Mouse (Mus musculus) liver, embryonic 16.5 days (tissue): Measurements from ENCODE around the gene Ifnz. TPM values are rescaled to one million over a fixed set of nuclear protein-coding genes. Genes with fewer than 3 reads are reported as not detected.
"Not testable (repeated sequence)": the region's sequence is repeated elsewhere in the genome, so short reads cannot be mapped to it uniquely, and the experiment has no call there.

ENCODE experiments used
- ATAC-seq: fragments of 200-750 bp; cut with Nextera tagmentation; 2 replicates; pipeline ENCODE4 v1.8.0; 2017; ENCODE audit warnings: low read depth, mild to moderate bottlenecking, moderate number of reproducible peaks, moderate library complexity
- H3K27ac ChIP-seq: fragments of 300-500 bp; sonication (generic); 2 replicates; pipeline ENCODE4 v1.5.1; 2014; ENCODE audit warnings: mild to moderate bottlenecking, low read length
- H3K27me3 ChIP-seq: fragments of 300-500 bp; sonication (generic); 2 replicates; pipeline ENCODE4 v1.6.1; 2014; ENCODE audit warnings: low read depth, low read length, mixed read lengths; ENCODE audit not compliant: control insufficient read depth, insufficient read depth
- H3K36me3 ChIP-seq: fragments of 300-500 bp; sonication (generic); 2 replicates; pipeline ENCODE4 v1.6.1; 2014; ENCODE audit warnings: mild to moderate bottlenecking; ENCODE audit not compliant: control insufficient read depth, insufficient read depth
- H3K4me1 ChIP-seq: fragments of 300-500 bp; sonication (generic); 2 replicates; pipeline ENCODE4 v1.6.1; 2014; ENCODE audit warnings: low read depth, low read length, mixed read lengths; ENCODE audit not compliant: control insufficient read depth
- H3K4me2 ChIP-seq: fragments of 300-500 bp; sonication (generic); 2 replicates; pipeline ENCODE4 v1.6.1; 2014; ENCODE audit warnings: low read depth, low read length, mixed read lengths
- H3K4me3 ChIP-seq: fragments of 300-500 bp; sonication (generic); 2 replicates; pipeline ENCODE4 v1.5.1; 2014; ENCODE audit warnings: low read depth, mild to moderate bottlenecking, low read length
- H3K9ac ChIP-seq: fragments of 300-500 bp; sonication (generic); 2 replicates; pipeline ENCODE4 v1.6.1; 2014; ENCODE audit warnings: low read depth, low read length
- H3K9me3 ChIP-seq: fragments of 300-500 bp; sonication (generic); replicated peaks from 2 replicates; pipeline ENCODE4 v1.6.1; 2016; ENCODE audit warnings: low read length; ENCODE audit not compliant: control insufficient read depth
- whole genome bisulfite sequencing: fragments of 180-500 bp; shearing (Covaris S2); extraction: QIAGEN DNeasy Blood & Tissue Kit; methylation state at CpG from one replicate; pipeline ENCODE4 v1.1.7; 2014; ENCODE audit not compliant: insufficient replicate concordance; 5-methylcytosine and 5-hydroxymethylcytosine counted together
- polyA plus RNA-seq: library from polyadenylated mRNA; unstranded; fragments of >200 nt; fragmentation: Nextera tagmentation; extraction: Ambion mirVana; gene quantifications from 2 replicates; pipeline ENCODE4 v1.2.1, GENCODE M21; 2015

Gene Ifnz
- polyA plus RNA-seq, 1 experiment from 2014 or later, result not detected

DNA sequence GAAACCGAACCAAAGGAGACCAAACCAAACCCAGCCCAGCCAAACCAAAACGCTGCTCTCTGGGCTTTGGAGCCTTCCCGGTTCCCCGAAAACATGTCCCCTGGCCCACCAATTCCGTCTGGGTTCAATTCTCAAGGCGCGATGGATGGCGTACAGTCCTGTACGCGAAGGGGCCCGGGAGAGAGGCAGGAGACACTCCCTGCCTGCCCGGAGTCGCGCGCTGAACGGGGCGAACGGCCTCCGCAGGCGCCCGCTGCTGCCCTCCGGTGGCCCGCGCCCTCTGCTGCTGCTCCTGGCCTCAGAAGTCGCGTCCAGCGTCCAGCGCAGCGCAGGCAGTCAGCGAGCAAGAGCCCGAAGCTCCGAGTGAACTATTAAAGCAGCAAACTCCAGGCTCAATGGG lies 8.4 kb upstream of the Ifnz start, which contains the start of gene Gm13290:
Gene Gm13290 (plus strand): TSS at position 301 of the 400 bp plus-strand sequence.
- not testable (repeated sequence) for H3K27ac ChIP-seq, H3K4me3 ChIP-seq, H3K9me3 ChIP-seq, H3K36me3 ChIP-seq, ATAC-seq, H3K4me2 ChIP-seq, H3K27me3 ChIP-seq, H3K9ac ChIP-seq, H3K4me1 ChIP-seq
- no CpG with 5 or more reads among the region's 32 CpGs for WGBS

GRCm38 (mm10) chr4:88776622-88777021 lies 5.3 kb upstream of the Ifnz start, which contains the start of gene Gm13289:
Gene Gm13289, plus strand, starts transcription at chr4:88776922.
- H3K4me1 ChIP-seq, H3K27ac ChIP-seq, ATAC-seq, H3K36me3 ChIP-seq, H3K27me3 ChIP-seq, H3K9ac ChIP-seq, H3K9me3 ChIP-seq, H3K4me3 ChIP-seq, H3K4me2 ChIP-seq: not testable (repeated sequence)
- no CpG with 5 or more reads among the region's 29 CpGs for WGBS

DNA sequence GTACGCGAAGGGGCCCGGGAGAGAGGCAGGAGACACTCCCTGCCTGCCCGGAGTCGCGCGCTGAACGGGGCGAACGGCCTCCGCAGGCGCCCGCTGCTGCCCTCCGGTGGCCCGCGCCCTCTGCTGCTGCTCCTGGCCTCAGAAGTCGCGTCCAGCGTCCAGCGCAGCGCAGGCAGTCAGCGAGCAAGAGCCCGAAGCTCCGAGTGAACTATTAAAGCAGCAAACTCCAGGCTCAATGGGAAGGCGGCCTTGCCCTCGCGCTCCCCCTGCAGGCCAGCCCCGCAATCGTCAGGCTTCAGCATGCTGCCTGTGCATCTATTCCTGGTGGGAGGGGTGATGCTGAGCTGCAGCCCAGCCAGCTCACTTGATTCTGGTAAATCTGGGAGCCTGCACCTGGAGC lies 2.4 kb upstream of the Ifnz start, which contains the start of gene Gm13272:
Gene Gm13272 (plus strand): TSS at position 301 of the 400 bp plus-strand sequence.
- ATAC-seq, H3K4me2 ChIP-seq, H3K9me3 ChIP-seq, H3K36me3 ChIP-seq, H3K27ac ChIP-seq, H3K27me3 ChIP-seq, H3K9ac ChIP-seq, H3K4me1 ChIP-seq, H3K4me3 ChIP-seq: not testable (repeated sequence)
- WGBS, result no CpG with 5 or more reads among the region's 29 CpGs

DNA sequence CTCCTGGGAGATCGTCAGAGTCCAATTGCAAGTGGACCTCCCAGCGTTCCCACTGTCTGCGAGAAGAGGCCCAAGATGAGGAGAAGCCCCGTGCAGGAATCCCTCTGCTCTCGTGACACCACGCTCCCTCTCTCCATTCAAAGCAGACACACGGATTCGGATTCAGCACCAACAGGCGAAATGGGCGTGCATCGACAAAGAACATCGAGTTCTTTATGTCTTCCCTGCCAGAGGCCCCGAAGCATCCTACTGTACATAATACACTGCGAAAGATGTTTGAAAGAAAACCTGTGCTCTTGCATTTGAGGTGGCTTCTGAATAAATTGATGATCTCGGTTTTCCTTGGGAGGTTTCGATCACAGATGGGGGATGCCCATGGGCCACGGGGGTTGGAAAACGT lies 1.6 kb upstream of the Ifnz start:
- H3K4me3 ChIP-seq, ATAC-seq, H3K27ac ChIP-seq, H3K36me3 ChIP-seq, H3K4me1 ChIP-seq, H3K4me2 ChIP-seq, H3K9ac ChIP-seq, H3K27me3 ChIP-seq, H3K9me3 ChIP-seq: not testable (repeated sequence)
- WGBS, result 50% methylated on average over 13 of the region's 18 CpGs

GRCm38 (mm10) chr4:88782335-88782734 lies 404 bp downstream of the Ifnz start:
- H3K4me2 ChIP-seq, result peak overlapping the region; percentile 41; the same call in 1 of the 2 replicates
- H3K4me3 ChIP-seq, H3K27me3 ChIP-seq, H3K4me1 ChIP-seq, ATAC-seq, H3K9me3 ChIP-seq, H3K27ac ChIP-seq, H3K9ac ChIP-seq, H3K36me3 ChIP-seq: not testable (repeated sequence)
- WGBS, result 0% methylated on average over 9 of the region's 31 CpGs

DNA sequence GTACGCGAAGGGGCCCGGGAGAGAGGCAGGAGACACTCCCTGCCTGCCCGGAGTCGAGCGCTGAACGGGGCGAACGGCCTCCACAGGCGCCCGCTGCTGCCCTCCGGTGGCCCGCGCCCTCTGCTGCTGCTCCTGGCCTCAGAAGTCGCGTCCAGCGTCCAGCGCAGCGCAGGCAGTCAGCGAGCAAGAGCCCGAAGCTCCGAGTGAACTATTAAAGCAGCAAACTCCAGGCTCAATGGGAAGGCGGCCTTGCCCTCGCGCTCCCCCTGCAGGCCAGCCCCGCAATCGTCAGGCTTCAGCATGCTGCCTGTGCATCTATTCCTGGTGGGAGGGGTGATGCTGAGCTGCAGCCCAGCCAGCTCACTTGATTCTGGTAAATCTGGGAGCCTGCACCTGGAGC lies 3.5 kb downstream of the Ifnz start, which contains the start of gene Gm13276:
Gene Gm13276 (plus strand): TSS at position 301 of the 400 bp plus-strand sequence.
- not testable (repeated sequence) for H3K27ac ChIP-seq, H3K9ac ChIP-seq, H3K4me1 ChIP-seq, H3K4me3 ChIP-seq, H3K36me3 ChIP-seq, ATAC-seq, H3K9me3 ChIP-seq, H3K27me3 ChIP-seq, H3K4me2 ChIP-seq
- no CpG with 5 or more reads among the region's 27 CpGs for WGBS

DNA sequence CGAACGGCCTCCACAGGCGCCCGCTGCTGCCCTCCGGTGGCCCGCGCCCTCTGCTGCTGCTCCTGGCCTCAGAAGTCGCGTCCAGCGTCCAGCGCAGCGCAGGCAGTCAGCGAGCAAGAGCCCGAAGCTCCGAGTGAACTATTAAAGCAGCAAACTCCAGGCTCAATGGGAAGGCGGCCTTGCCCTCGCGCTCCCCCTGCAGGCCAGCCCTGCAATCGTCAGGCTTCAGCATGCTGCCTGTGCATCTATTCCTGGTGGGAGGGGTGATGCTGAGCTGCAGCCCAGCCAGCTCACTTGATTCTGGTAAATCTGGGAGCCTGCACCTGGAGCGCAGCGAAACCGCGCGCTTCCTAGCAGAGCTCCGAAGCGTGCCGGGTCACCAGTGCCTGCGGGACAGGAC lies 6.5 kb downstream of the Ifnz start, which contains the start of gene Gm13277:
Gene Gm13277 (plus strand): TSS at position 231 of the 400 bp plus-strand sequence.
- not testable (repeated sequence) for H3K9ac ChIP-seq, ATAC-seq, H3K36me3 ChIP-seq, H3K4me3 ChIP-seq, H3K27ac ChIP-seq, H3K9me3 ChIP-seq, H3K4me1 ChIP-seq, H3K27me3 ChIP-seq, H3K4me2 ChIP-seq
- 0% methylated on average over 1 of the region's 28 CpGs for WGBS

- H3K9ac ChIP-seq, H3K36me3 ChIP-seq, H3K4me2 ChIP-seq, H3K4me1 ChIP-seq, H3K27ac ChIP-seq, H3K27me3 ChIP-seq, H3K9me3 ChIP-seq, H3K4me3 ChIP-seq, ATAC-seq: not testable (repeated sequence)
- WGBS, result no CpG with 5 or more reads among the region's 28 CpGs
Measured at GRCm38 (mm10) chr4:88791250-88791649, 9.3 kb downstream of the Ifnz start, which contains the start of gene Gm13278. Gene Gm13278, plus strand, starts transcription at chr4:88791550.

DNA sequence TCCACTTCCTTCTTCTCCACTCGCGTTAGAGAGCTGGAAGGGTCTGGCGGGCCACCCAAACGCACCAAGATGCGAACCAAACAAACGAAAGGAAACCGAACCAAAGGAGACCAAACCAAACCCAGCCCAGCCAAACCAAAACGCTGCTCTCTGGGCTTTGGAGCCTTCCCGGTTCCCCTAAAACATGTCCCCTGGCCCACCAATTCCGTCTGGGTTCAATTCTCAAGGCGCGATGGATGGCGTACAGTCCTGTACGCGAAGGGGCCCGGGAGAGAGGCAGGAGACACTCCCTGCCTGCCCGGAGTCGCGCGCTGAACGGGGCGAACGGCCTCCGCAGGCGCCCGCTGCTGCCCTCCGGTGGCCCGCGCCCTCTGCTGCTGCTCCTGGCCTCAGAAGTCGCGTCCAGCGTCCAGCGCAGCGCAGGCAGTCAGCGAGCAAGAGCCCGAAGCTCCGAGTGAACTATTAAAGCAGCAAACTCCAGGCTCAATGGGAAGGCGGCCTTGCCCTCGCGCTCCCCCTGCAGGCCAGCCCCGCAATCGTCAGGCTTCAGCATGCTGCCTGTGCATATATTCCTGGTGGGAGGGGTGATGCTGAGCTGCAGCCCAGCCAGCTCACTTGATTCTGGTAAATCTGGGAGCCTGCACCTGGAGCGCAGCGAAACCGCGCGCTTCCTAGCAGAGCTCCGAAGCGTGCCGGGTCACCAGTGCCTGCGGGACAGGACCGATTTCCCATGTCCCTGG lies 12.2 kb downstream of the Ifnz start, which contains the start of gene Gm13275:
Gene Gm13275 (plus strand): TSS at position 552 of the 740 bp plus-strand sequence.
- H3K4me3 ChIP-seq, H3K36me3 ChIP-seq, H3K9me3 ChIP-seq, H3K9ac ChIP-seq, H3K4me2 ChIP-seq, H3K27me3 ChIP-seq, H3K4me1 ChIP-seq, ATAC-seq, H3K27ac ChIP-seq: not testable (repeated sequence)
- 0% methylated on average over 9 of the region's 52 CpGs for WGBS
